Mouse (Mus musculus): ENCODE measurements around the gene Elovl5. TPM values are rescaled to one million over a fixed set of nuclear protein-coding genes. Genes with fewer than 3 reads are reported as not detected.
"Not testable (repeated sequence)": the region's sequence is repeated elsewhere in the genome, so short reads cannot be mapped to it uniquely, and the experiment has no call there.

Elovl5 gene
- total RNA-seq, 2 experiments from 2014 or later, result 68.9 to 74.6 TPM

GRCm38 (mm10) chr9:77992276-77992675 lies 75.1 kb downstream of the Elovl5 start:
- no peak for DNase-seq (ENCODE audit: extremely low spot score in 1 of 2, low spot score in 1 of 2)

GRCm38 (mm10) chr9:77993101-77993500 lies 75.9 kb downstream of the Elovl5 start:
- DNase-seq (ENCODE audit: extremely low spot score in 1 of 2, low spot score in 1 of 2), result no peak

- not testable (repeated sequence) for DNase-seq (ENCODE audit: extremely low spot score in 1 of 2, low spot score in 1 of 2)
Measured at GRCm38 (mm10) chr9:77993538-77994255, 76.5 kb downstream of the Elovl5 start.

GRCm38 (mm10) chr9:77995235-77995634 lies 78.1 kb downstream of the Elovl5 start:
- no peak for DNase-seq (ENCODE audit: extremely low spot score in 1 of 2, low spot score in 1 of 2)

- no peak for DNase-seq (ENCODE audit: extremely low spot score in 1 of 2, low spot score in 1 of 2)
Measured at GRCm38 (mm10) chr9:78000586-78001500, 83.7 kb downstream of the Elovl5 start.

GRCm38 (mm10) chr9:78003278-78003677 lies 86.1 kb downstream of the Elovl5 start:
- no peak for DNase-seq (ENCODE audit: extremely low spot score in 1 of 2, low spot score in 1 of 2)

DNA sequence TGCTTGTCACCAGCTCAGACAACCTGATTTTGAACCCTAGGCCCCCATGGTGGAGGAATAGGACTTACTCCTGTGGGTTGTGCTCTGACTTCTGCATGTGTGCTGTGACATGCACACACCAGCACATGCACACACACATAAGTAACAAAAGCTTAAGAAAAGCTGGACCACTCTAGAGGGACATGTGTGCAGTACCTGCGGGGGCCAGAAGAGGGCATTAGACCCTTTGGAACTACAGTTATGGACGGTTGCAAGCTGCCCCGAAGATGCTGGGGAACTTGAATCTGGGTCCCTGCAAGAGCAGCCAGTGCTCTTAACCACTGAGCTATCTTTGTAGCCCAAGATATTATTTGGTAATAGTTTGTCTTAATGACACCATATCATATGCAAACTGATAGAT lies 88.3 kb downstream of the Elovl5 start:
- peak in 1 of 2 experiments; percentile 18 for DNase-seq (ENCODE audit: extremely low spot score in 1 of 2, low spot score in 1 of 2)

DNA sequence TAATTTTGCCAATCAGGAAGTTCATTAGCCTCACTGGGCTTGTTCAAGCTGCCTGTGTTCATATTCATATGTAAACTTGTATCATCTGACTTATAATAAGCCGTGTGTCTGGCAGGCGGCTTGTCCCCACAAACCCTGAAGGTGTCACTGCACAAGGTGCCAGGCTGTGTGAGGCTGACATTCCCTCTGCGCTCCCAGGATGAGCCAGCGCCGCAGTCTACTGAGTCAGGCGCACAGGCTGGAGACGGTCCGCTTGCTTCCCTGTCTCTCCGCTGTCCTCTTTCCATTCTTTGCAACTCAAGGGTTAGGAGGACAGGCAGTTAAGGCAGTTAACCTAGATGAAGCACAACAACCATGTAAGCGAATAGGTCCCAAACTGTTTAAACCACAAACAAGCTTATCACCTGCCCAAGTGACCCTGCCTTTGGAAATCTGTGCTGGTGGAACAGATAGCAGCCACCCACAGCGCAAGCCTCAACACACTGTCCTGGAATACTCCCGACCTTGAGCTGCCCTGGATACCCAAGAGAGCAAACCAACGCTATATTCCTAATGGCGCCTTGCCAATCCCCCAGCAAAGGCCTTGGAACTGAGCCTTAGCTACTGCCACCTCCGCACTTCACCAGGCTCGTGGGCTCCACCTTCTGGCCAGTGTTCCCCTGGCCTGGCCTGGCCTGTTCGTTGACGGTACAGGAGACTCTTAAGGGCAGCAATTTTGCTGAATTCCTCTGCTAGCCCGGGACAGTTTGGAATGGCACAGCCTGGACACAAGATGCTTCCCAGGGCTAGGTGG lies 89.2 kb downstream of the Elovl5 start:
- peak; percentile 59 to 80 for DNase-seq (ENCODE audit: extremely low spot score in 1 of 2, low spot score in 1 of 2)

DNA sequence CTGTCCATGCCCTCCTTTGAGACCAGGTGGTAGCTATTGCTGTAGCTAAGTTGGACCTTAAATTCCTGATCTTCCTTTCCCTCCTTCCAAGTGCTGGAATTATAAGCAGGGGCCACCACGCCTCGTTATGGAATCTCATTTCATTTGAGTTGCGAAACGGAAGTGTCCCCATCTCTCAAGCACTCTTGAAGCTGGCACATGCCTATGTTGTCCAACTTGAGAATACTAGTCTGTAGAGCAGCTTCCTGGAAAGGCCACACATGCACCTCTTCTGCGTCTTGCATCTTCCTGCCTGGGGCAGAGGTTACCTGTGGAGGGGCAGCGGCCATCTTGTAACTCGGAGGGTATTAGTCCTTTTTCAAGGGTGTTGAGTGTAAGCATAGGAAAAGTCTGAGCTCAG lies 92.2 kb downstream of the Elovl5 start:
- no peak for DNase-seq (ENCODE audit: extremely low spot score in 1 of 2, low spot score in 1 of 2)

DNA sequence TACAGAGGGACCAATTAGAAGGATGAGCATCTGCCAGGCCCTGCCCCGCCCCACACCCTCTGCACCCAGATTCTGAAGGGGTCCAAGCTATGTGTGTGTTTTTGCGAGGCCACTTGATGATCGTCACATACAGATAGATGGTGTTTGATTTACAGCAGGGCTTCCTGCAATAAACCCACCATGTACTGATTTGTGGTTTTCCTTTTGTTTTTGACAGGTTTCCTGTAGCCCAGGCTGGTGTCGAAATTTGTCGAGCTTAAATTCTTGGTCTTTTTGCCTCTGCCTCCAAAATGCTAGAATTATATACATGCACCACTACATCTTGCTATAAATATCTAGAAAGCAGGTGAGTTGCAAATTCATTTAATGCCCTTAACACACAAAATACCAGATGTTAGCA lies 93.0 kb downstream of the Elovl5 start:
- no peak for DNase-seq (ENCODE audit: extremely low spot score in 1 of 2, low spot score in 1 of 2)

GRCm38 (mm10) chr9:78010707-78011106 lies 93.5 kb downstream of the Elovl5 start:
- no peak for DNase-seq (ENCODE audit: extremely low spot score in 1 of 2, low spot score in 1 of 2)

- DNase-seq (ENCODE audit: extremely low spot score in 1 of 2, low spot score in 1 of 2), result no peak
Measured at GRCm38 (mm10) chr9:78012066-78012465, 94.9 kb downstream of the Elovl5 start.

DNA sequence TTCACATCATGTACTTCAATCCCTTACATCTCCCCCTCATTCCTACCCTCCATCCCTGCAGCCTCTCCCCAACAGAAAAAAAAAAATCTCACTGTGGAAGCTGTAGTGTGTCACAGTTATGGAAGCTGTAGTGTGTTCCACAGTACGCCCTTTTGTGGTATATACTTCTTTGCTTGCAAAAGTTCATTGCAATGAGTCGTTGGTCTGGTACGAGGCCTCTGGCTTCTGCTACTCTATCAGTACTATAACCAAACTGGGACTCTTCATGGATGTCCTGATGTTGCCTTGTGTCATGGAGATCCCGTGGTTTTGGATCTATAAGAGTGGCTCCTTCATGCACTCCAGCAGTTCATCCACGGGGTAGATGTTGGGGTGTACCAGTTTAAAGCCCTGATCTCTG lies 95.5 kb downstream of the Elovl5 start:
- DNase-seq (ENCODE audit: extremely low spot score in 1 of 2, low spot score in 1 of 2), result no peak

DNA sequence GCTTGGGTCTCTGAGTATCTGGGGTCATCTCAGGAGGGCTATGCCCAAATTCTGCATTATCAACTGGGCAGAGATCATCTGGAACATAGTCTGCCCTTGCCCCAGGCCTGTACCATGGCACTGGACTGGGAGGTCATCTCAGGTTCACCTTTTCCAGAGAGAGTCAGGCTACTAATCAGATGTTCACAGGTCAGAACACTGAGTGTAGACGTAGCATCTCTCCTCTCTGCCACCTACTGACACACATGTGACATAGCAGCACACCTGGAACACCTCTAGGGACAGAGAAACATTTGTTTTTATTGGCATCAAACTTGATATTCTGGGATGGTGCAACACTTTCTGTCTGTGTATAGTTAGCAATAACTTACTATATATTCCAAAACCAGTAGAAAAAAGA lies 96.6 kb downstream of the Elovl5 start:
- DNase-seq (ENCODE audit: extremely low spot score in 1 of 2, low spot score in 1 of 2), result no peak

GRCm38 (mm10) chr9:78015816-78016215 lies 98.7 kb downstream of the Elovl5 start:
- no peak for DNase-seq (ENCODE audit: extremely low spot score in 1 of 2, low spot score in 1 of 2)

DNA sequence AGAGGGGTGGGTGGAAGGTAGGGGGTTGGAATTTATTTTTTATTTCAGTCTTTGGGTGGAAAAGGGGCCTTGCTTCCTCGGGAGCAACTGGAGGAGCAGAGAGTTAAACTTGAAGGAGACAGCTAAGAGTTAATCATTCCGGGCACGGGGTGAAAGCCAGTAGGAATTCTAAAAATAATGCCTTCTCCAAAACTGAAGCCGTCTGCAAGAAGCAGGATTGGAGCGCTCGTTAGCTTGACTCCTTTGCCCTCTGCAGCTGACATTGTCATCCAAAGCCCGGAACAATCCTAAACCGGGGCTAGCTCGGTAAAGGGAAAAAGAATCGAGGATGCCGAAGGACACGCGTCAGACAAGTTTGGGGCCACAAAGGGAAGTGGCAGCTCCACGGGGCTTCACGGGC lies 99.1 kb downstream of the Elovl5 start:
- DNase-seq (ENCODE audit: extremely low spot score in 1 of 2, low spot score in 1 of 2), result no peak

DNA sequence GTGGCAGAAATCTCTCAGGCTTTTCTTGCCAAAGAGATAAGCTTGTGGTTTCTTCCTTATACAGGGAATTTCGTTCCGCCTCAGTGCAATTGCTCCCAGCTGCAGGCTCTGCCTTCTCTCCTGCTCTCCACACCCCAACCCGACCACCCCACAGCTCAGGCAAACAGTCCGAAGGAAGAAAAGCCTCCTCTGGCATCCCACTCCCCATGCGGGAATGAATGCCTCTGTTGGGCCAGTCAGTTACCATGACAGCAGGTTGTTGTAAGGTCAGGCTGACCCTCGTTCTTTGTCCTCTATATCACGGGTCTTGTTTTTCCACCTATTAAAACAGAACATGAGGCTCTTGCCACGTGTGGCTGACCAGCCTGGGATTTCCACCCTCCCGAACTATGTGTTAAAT lies 104.1 kb downstream of the Elovl5 start:
- no peak for DNase-seq (ENCODE audit: extremely low spot score in 1 of 2, low spot score in 1 of 2)

- DNase-seq (ENCODE audit: extremely low spot score in 1 of 2, low spot score in 1 of 2), result no peak
Measured at GRCm38 (mm10) chr9:78022187-78022945, 105.2 kb downstream of the Elovl5 start.

- DNase-seq (ENCODE audit: extremely low spot score in 1 of 2, low spot score in 1 of 2), result peak; percentile 36 to 75
Measured at GRCm38 (mm10) chr9:78024823-78025222, 107.7 kb downstream of the Elovl5 start.

GRCm38 (mm10) chr9:78027099-78027498 lies 109.9 kb downstream of the Elovl5 start:
- DNase-seq (ENCODE audit: extremely low spot score in 1 of 2, low spot score in 1 of 2), result no peak

Data from layer of hippocampus, postnatal 25 days (tissue).